Mouse (Mus musculus) retina, adult 2 months (tissue): ENCODE data around the gene Paics.
"Not testable (repeated sequence)": the region's sequence is repeated elsewhere in the genome, so short reads cannot be mapped to it uniquely, and the experiment has no call there.

Experiments
- DNase-seq: peaks from one replicate; pipeline ENCODE4 v3.0.0-alpha.2; 2012; ENCODE audit warnings: low read depth, low spot score

The Paics gene

DNA sequence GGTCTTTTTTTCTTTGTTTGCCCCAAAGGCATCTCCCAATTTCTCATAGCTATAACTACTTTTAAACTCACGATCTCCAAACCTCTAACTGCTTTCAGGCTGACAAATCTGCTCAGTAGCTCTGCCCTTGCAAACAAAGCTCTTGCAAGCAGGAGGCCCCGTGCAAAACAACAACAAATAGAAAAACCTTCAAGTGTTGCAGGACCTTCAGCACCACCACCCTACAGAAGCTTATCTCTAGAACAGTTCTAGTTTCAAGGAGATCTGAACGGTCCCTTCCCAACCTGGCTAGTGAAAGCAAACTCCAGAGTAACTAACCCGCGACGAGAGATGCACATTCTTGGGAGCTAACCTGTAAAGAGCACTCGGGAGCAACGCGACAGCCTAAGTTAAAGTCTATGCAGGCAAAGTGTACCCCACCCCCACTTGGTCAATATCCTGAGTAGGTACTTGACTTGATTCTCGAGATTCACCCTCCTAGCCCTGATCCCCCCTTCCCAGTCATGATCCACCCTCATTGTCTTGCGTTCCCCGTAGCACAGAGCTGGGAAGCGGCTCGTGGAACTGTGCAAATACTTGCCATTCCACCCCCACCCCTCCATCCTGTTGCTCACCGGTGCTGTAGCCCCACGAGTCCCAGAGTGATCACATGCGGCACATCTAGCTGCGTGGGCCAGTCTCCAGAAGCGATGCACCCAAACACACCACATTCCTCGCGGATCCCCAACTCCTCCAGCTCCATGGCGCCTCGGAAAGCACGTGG lies 583 bp upstream of the Paics start:
- DNase-seq = no peak

DNA sequence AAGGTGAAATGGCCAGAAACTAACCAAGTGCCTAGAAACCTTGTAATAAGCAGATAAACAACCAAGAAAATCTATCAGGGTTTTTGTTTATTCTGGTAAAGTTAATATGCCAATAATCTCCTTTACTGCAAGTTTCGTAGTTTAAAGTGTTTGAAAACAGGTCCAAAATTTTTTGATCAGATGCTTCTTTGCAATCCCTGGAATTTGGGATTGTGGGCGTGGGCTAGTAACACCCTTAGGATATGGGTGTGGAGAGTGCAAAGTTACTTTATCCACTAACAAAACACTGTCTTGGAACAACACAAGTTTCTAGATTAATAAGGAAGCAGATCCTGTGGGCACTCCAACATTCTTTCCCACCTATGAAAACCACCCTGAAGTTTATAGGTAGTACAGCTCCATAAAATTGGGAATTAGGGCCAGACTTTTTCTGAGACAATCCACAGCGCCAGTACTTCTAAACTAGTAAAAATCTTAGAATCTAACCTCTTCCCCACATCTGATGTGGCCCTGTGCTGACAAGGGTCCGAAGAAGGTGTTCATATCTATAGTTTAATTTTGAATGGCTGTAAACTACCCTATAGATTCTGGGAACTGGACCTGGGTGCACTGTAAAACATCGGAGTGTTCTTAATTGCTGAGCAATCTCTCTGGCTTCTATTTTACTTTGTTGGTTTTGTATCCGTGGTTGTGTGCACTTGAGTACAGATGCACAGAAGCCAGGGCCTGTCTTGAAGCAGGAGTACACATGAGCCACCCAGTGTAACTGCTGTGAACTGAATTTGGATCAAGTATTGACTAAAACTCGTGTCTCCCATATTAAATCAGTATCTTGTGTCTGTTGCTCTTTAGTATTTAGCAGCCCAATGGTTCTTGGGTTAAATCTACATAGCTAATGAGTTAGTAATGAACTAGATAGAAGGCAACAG lies 1.3 kb downstream of the Paics start:
- DNase-seq = no peak

DNA sequence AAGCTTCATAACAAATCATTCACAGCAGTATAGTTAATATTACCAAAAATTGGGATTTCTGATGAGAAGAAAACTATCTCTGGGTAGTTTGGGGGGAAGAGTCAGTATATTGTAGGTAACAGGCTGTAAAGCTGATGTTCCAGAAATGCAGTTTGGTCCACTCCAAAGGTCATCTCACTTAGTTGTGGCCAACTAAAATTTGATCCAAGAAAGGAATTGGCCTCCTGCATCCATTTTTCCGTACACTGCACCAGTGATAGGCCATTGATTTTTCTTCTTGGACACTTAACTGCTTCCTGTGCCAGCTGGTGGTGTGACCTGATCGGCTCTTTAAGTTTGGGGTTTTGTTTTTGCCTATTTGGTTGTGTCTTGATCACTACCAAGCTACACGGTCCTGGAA lies 2.7 kb downstream of the Paics start:
- DNase-seq = no peak

DNA sequence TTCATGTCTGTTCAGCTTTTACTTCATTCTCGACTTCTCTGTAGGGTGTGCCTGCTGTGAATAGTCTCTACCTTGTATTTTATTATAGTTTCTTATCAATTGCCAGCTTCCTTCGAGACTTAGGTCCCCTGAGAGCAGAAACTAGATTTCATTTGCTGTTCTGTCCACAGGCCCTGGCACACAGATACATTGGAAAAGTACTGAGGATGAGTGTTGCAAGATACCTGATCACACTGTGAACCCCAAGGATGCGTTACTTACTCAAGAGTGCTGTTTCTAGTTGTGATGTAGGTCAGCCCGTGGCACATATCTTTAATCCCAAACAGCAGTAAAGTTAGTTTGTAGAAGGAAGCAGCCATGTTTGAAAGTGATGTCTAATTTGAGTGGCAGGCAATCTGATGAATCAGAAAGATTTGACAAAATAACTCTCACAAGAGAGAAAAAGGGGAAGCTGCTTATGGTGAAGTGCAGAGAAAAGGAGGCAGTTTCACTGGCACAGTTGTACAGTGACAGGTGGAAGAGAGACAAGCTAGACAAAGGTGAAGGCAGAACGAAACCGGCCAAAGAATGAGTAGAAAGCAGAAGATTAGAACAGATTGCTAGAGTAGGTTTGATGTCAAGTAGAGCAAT lies 3.3 kb downstream of the Paics start:
- DNase-seq = no peak

DNA sequence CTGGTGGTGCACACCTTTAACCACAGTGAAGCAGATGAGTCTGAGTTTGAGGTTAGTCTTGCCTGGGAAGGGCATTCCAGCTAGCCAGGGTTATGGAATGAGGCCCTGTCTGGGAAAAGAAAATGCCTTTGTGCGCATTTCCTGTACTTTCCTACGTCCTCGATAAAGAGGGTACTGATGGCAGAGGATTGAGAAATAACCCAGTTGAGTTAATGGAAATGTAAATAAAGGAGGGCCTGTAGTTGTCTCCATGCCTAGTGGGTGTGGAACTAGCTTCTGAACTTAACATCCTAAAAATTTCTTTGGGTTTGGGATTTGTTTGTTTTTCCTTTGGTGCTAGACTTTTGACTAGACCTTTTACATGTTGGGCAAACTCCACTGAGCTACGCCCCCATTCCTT lies 4.4 kb downstream of the Paics start:
- no peak for DNase-seq

DNA sequence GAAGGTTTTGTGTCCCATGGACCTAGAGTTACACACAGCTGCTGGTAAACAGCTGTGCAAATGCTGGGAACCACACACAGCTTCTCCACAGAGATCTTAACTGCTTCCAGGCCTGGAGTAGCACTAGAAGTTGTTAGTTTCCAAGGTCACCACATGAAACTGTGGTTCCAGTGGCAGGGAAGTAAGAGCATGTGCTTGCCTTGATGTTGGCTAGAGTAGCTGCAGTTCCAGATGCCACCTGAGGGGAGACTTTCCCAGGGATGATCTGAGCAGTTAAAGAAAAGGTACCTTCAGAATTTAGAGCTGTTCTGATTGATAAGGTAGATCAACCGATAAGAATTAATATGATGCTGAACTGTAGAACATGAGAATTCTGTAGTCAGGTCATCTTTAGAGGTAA lies 6.8 kb downstream of the Paics start:
- no peak for DNase-seq

DNA sequence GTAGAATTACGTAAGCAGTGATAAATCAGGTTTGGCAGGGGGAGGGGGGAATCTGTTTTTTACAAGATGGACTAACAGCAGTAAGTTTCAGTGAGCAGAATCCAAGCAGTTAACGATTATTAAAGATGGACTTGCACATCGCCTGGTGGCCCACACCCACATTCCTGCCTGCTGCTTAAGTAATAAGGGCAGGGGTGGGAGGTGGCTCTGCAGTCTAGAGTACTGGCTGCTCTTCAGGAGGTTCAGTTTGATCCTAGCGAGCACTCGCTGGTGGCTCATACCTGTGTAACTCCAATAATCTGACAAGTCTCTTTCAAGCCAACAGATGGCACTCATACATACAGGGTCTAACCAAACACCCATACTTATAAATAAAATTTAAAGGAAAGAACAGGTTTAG lies 8.5 kb downstream of the Paics start:
- DNase-seq = no peak

DNA sequence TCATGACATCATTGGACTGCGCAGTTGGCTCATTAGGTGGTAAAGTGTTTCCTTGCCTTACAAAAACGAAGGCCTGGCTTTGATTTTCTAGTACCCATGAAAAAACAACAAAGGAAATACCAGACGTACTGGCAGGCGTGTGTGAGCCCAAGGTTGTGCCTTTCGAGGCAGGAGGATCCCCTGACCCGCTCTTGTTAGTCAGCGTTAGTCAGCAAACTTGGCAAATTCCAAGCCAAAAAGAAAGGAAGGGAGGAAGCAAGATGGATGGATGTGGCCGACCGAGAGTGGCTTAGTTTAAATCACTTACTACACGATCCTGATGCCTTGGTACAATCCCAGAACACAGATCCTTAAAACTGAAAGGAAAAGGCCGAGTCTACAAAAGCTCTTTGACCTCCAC lies 11.4 kb downstream of the Paics start:
- DNase-seq = no peak

DNA sequence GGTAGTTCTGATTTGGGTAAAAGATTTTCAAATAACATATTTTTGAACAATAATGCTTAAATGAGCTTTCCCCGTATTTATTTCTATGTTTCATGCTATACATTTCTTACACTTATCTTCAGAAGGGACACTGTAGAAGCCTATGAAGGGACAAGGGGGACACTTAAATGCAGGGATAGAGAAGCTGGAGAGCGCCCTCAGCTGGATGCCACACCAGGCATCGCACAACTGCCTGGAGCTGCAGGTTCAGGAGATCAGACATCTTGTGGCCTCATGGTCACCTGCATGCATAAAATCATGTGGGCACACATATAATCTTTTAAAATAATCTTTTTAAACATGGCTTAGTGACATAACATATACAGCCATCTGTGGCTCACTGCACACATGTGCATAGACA lies 13.5 kb downstream of the Paics start:
- DNase-seq = no peak

DNA sequence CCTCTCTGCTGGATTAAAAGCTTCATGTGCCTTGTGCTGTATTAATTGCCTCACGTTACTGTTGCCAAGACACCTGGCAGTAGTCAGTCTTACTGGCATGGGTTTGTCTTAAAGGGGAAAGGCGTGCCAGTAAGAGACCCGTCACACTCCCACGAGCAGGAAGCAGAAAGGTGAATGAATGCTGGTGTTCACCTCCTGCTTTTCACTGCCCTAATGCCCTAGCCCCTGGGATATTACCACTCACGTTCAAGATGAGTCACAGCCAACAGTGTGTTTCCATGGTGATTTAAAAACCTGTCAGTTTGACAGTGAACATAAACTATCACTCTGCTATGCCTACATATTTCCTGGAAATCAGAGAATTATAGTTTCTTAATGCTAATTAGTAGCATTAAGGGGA lies 18.1 kb downstream of the Paics start:
- DNase-seq = no peak

DNA sequence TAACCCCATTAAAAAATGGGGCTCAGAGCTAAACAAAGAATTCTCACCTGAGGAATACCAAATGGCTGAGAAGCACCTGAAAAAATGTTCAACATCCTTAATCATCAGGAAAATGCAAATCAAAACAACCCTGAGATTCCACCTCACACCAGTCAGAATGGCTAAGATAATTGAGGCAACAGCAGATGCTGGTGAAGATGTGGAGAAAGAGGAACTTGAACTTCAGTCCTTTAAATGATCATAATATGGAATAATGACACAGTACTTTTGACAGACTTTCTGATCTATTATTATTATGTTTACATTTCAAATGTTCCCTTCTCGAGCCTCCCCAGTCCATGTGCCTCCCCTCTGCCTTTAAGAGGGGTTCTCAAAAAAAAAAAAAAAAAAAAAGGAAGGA lies 20.0 kb downstream of the Paics start:
- not testable (repeated sequence) for DNase-seq

DNA sequence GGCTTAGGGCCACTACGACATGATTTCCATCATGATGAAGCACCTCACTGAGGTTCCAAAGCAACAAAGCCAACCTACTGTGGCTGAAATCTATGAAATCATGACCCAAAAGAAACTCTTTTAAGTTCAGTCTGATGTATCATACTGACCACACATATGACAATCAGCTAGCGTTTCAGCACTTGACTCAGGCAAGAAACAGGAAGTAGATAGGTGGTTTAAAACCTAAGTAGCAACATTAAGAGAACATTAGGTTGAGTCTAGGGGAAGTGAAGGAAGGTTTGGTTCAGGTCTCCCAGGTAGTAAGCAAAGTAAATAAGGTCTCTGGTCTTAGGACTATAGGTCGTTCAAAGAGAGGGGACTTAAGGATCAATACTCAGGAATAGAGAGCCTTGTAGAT lies 22.4 kb downstream of the Paics start:
- no peak for DNase-seq

DNA sequence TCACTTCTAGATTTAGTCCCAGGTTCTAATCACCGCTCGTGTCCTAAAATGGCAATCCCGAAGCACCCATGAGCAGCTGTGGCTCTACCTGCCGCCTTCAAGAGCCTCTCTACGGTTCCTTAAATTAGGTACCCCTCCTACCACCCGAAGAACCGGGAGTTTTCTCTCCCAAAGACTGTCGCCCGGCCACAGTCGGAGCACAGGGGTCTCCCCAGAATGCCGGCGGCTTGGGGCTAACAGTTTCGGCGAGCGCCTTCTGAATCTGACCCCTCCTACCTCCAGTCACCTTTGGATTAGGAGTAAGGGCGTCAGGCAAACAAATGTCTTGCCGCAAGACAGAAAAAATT lies 23.1 kb downstream of the Paics start:
- no peak for DNase-seq

DNA sequence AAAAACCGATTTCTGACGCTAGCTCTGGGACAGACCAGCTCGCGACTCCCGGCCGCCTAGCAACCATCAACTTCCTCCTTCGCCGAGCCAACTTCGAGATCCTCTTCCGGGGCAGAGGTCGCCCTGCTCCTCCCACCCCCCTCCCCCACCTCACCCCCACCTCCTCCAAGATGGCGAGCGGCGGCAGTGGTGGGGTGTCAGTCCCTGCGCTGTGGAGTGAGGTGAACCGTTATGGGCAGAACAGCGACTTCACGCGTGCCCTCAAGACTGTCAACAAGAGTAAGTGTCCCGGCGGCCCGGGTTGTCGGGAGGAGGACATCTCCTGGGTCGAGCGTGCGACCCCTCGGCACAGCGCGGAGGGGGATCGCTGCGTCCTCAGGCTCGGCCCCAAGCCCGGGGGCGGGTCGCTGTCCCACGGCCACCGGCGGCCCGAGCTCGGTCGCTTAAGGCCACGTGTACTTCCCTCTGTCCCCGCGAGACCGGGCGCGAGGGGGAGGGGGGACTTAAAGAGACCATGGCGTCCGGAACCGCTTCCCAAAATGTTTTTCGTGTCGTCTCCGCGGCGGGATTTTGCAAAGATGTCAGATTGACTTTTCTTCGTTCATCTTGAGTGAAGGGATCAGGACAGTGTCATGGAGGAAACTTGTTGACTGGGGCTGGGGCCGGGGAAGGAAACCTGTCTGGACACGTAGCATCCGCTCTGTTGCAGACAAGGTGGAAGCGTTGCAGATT lies 23.6 kb downstream of the Paics start, which contains the start of gene Srp72:
Gene Srp72, plus strand, starts transcription at position 130 of the 732 bp plus-strand sequence.
- DNase-seq = peak; percentile 82

DNA sequence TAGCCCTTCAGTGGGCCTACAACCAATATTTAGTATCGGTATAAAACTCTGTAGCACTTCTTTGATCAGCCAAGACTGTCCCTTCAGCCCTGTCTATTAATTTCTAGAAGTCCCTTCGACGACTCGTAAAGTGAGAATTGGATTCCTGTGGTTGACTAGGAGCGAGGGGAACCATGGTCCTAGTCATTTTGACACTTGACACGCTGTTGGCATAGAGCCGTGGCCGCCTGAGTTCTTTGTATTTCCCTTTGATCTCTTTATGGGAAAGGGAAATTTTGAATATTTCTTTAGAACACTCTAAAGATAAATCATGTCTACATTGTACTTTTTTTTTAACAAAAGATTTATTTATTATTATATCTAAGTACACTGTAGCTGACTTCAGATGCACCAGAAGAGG lies 24.6 kb downstream of the Paics start:
- DNase-seq = no peak

DNA sequence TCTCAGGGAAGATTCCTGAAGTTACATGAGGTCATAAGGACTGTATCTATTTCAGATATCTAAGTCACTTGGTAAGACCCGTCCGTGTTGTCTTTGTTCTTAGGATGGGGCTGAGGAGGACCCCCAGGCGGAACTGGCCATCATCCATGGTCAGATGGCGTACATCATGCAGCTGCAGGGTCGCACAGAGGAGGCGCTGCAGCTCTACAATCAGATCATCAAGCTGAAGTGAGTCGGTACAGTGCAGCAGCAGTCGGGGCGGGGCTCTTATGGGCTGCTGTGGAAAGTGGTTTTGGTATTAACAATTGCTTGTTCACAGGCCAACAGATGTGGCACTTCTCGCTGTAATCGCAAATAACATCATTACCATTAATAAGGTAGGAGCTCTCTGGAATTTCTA lies 32.9 kb downstream of the Paics start:
- no peak for DNase-seq

DNA sequence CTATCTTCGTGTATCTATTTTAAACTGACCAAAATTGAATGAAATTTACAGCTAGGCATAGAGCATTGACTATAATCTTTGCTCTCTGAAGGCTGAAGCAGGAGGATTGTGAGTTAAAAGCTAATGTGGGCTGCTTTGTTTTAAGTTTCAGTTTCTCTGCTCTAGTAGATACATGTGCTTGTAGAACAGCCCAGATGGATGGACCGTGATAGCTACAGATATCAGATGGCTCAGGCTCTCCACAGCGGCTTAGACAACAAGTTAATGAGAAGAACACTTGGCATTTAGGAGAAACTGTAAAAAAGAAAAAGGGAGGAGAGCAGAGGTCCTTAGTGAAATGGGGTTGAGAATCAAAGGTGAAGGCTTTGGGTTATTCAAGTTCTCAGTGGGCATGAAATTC lies 39.7 kb downstream of the Paics start:
- DNase-seq = no peak

DNA sequence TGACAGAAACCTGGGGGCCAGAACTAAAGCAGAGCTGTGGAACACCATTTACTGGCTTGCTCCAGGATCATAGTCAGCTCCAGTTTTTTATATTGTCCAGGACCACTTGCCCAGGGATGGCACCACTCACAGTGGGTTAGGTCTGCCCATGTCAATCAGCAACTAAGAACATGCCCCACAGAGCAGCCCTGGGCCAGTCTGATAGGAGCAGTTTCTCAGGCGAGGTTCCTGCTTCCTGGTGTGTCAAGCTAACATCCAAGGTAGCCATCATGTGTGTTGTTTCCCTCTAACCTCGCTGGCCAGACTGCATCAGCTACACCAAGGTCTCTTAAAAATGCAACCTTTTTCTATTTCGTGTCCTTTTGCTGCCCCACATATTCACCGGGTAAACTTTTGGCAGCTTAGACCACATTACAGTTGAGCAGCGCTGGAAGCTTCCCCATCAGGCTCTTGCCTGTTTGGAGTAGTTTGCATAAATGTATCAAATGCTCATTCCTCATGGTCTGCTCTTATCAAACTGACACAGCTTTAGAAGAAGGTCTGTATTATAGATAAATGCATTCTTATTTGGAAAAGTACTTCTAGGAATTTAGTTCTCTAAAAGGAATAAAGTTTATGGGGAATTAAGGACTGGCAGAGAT lies 42.2 kb downstream of the Paics start:
- no peak for DNase-seq

DNA sequence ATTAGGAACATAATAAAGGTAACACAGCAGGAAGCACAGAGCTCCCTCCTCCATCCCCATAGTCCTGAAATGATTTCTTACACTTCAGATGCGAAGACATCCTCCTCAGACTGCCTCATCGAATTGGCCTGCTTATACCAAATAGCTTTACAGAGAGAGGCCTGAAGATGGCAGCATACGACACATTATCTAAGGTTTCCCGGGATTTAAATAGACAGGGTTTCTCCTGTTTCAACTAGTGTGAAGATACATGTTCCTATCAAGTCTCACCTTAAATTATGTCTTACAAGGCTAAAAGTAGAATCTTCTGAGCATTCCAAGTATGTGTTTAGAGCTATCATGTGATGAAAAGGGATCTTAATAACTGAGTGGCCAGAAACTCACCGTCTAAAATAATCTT lies 47.3 kb downstream of the Paics start:
- peak; percentile 23 for DNase-seq

DNA sequence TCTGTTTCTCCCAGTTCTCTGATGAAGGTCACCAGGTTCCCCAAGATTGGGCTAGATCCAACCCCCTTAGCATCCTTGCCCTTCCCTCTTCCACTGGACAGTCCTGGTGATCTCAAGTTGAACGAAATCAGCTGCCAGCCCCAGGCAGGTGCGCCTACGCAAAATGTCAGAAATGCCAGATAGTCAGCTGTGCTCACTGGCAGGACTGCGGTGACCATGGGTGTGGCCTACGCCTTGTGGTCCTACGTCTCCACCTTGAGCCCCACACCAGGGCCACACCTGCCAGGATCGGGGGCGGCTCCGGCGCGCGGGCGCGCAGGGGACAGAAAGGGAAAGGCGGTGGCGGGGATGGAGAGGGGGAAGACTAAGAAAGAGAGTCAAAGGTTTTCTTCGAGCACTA lies 50.1 kb downstream of the Paics start:
- DNase-seq = no peak

DNA sequence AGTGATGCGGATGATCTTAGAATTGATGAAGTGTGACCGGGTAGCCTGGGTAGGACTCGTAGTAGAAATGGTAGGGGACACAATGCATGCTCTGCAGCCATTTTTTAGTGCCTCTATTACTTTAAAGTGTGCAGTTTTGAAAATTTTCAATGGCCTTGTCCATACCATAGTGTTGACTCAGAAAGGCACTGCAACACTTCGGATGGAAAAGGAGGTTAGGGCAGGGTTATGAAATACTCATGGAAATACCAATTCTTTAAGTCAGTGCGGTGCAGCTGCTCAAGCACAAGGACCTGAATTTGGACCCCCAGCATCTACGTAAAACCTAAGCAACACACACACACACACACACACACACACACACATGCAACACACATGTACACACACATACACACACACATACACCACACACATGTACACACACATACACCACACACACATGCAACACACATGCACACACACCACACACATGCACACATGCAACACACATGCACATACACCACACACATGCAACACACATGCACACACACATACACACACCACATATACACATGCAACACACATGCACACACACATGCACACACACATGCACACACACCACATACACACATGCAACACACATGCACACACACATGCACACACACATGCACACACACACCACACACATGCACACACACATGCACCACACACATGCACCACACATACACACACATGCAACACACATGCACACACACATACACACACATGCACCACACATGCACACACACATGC lies 53.1 kb downstream of the Paics start, which contains the start of gene Arl9:
Gene Arl9, plus strand, starts transcription at position 5 of the 771 bp plus-strand sequence.
- DNase-seq = no peak
